Mouse (Mus musculus) large intestine, adult 2 months (tissue): ENCODE results near the gene Fat3. TPM values are rescaled to one million over a fixed set of nuclear protein-coding genes. Genes with fewer than 3 reads are reported as not detected.

Experiments
- DNase-seq: peaks from one replicate; pipeline ENCODE4 v3.0.0-alpha.2; 2012; ENCODE audit warnings: low read depth, low spot score
- WGBS: fragments of 180-500 bp; shearing (Covaris S2); methylation state at CpG from one replicate; pipeline ENCODE4 v1.1.7; 2018; 5-methylcytosine and 5-hydroxymethylcytosine counted together
- polyA plus RNA-seq: library from polyadenylated mRNA; depleted of rRNA; stranded (reverse); fragments of >200 nt; gene quantifications from 2 replicates; pipeline ENCODE4 v1.2.3, GENCODE M21; 2012

Fat3 gene
- polyA plus RNA-seq, 1 experiment, result 0.14 TPM

GRCm38 (mm10) chr9:16440638-16441037 lies 60.4 kb downstream of the Fat3 start:
- DNase-seq, result no peak
- WGBS, result 65% methylated on average over 6 of the region's 6 CpGs

- no peak for DNase-seq
- WGBS, result 27% methylated on average over 3 of the region's 3 CpGs
These were observed 61.1 kb downstream of the Fat3 start for GRCm38 (mm10) chr9:16439941-16440340.

GRCm38 (mm10) chr9:16437805-16438204 lies 63.3 kb downstream of the Fat3 start:
- 58% methylated on average over 5 of the region's 5 CpGs for WGBS
- DNase-seq, result no peak

- no peak for DNase-seq
- 73% methylated on average over 5 of the region's 5 CpGs for WGBS
These were observed 72.5 kb downstream of the Fat3 start for GRCm38 (mm10) chr9:16428589-16428988.

GRCm38 (mm10) chr9:16422707-16423106 lies 78.4 kb downstream of the Fat3 start:
- WGBS, result 73% methylated on average over 2 of the region's 2 CpGs
- DNase-seq, result no peak

GRCm38 (mm10) chr9:16402815-16403214 lies 98.3 kb downstream of the Fat3 start:
- DNase-seq, result no peak
- 64% methylated on average over 3 of the region's 3 CpGs for WGBS

- WGBS, result 66% methylated on average over 6 of the region's 6 CpGs
- DNase-seq, result no peak
These were observed 102.1 kb downstream of the Fat3 start for GRCm38 (mm10) chr9:16398734-16399686.

- DNase-seq, result no peak
- WGBS, result 52% methylated on average over 4 of the region's 4 CpGs
These were observed 111.9 kb downstream of the Fat3 start for GRCm38 (mm10) chr9:16389141-16389540.

GRCm38 (mm10) chr9:16387527-16387926 lies 113.6 kb downstream of the Fat3 start:
- DNase-seq, result no peak

- no peak for DNase-seq
- WGBS, result 59% methylated on average over 3 of the region's 3 CpGs
These were observed 137.4 kb downstream of the Fat3 start for GRCm38 (mm10) chr9:16363713-16364112.

- WGBS, result 28% methylated on average over 5 of the region's 5 CpGs
- no peak for DNase-seq
These were observed 139.3 kb downstream of the Fat3 start for GRCm38 (mm10) chr9:16361811-16362210.

- DNase-seq, result no peak
- WGBS, result 62% methylated on average over 4 of the region's 4 CpGs
These were observed 144.4 kb downstream of the Fat3 start for GRCm38 (mm10) chr9:16356636-16357035.

GRCm38 (mm10) chr9:16354906-16355305 lies 146.2 kb downstream of the Fat3 start:
- no peak for DNase-seq
- WGBS, result 25% methylated on average over 1 of the region's 1 CpGs

GRCm38 (mm10) chr9:16353049-16353724 lies 147.9 kb downstream of the Fat3 start:
- WGBS, result 49% methylated on average over 4 of the region's 4 CpGs
- DNase-seq, result no peak

- no peak for DNase-seq
- WGBS, result 46% methylated on average over 4 of the region's 4 CpGs
These were observed 148.5 kb downstream of the Fat3 start for GRCm38 (mm10) chr9:16352486-16353048.

- no peak for DNase-seq
- 80% methylated on average over 11 of the region's 11 CpGs for WGBS
These were observed 155.9 kb downstream of the Fat3 start for GRCm38 (mm10) chr9:16344902-16345855.

- WGBS, result 76% methylated on average over 2 of the region's 2 CpGs
- DNase-seq, result no peak
These were observed 157.9 kb downstream of the Fat3 start for GRCm38 (mm10) chr9:16343191-16343590.

- WGBS, result 86% methylated on average over 8 of the region's 8 CpGs
- no peak for DNase-seq
These were observed 158.5 kb downstream of the Fat3 start for GRCm38 (mm10) chr9:16342577-16342976.

- no peak for DNase-seq
- WGBS, result 27% methylated on average over 3 of the region's 3 CpGs
These were observed 170.6 kb downstream of the Fat3 start for GRCm38 (mm10) chr9:16330290-16330984.
